Mouse (Mus musculus) olfactory bulb, adult 2 months (tissue): ENCODE measurements at regions not wholly inside any gene's neighbourhood (a gene's known extent, or its start where the extent isn't known, plus 50 kb on each side); places are given as distances from the start of the nearest gene placed in this dataset.

Experiments used
- H3K27ac ChIP-seq: fragments of 200-500 bp; 2 replicates; pipeline ENCODE4 v1.5.1; 2012; ENCODE audit warnings: low read depth, low read length; ENCODE audit not compliant: insufficient read depth
- H3K4me1 ChIP-seq: fragments of 200-500 bp; 2 replicates; pipeline ENCODE4 v1.6.1; 2012; ENCODE audit warnings: low read length; ENCODE audit not compliant: control insufficient read depth, insufficient read depth
- H3K4me3 ChIP-seq: fragments of 200-500 bp; 2 replicates; pipeline ENCODE4 v1.5.1; 2012; ENCODE audit warnings: mild to moderate bottlenecking, low read depth, low read length, moderate library complexity; ENCODE audit not compliant: insufficient read depth
- CTCF ChIP-seq: fragments of 200-500 bp; IDR thresholded peaks from 2 replicates; pipeline ENCODE4 v1.5.1; 2012; ENCODE audit warnings: low read depth, mild to moderate bottlenecking, low read length, moderate library complexity; ENCODE audit not compliant: insufficient read depth
- POLR2A ChIP-seq: fragments of 200-500 bp; IDR thresholded peaks from 2 replicates; pipeline ENCODE4 v1.6.1; 2012; ENCODE audit warnings: mild to moderate bottlenecking, low read depth, low read length, moderate library complexity; ENCODE audit not compliant: insufficient read depth
- WGBS: fragments of 180-500 bp; shearing (Covaris S2); methylation state at CpG from one replicate; pipeline ENCODE4 v1.1.7; 2018; 5-methylcytosine and 5-hydroxymethylcytosine counted together

- TF ChIP-seq POLR2A (no peak), CTCF (no peak)
- peaks cover 8% of the 10 kb centered on the region; the same call in 1 of the 2 replicates for H3K4me1 ChIP-seq
- 67% methylated on average over 14 of the region's 14 CpGs for WGBS
- no peak overlapping the region for H3K27ac ChIP-seq
- H3K4me3 ChIP-seq = no peak overlapping the region
Measured at GRCm38 (mm10) chr9:120732650-120733293, 161.5 kb downstream of the Rpl14 start.

DNA sequence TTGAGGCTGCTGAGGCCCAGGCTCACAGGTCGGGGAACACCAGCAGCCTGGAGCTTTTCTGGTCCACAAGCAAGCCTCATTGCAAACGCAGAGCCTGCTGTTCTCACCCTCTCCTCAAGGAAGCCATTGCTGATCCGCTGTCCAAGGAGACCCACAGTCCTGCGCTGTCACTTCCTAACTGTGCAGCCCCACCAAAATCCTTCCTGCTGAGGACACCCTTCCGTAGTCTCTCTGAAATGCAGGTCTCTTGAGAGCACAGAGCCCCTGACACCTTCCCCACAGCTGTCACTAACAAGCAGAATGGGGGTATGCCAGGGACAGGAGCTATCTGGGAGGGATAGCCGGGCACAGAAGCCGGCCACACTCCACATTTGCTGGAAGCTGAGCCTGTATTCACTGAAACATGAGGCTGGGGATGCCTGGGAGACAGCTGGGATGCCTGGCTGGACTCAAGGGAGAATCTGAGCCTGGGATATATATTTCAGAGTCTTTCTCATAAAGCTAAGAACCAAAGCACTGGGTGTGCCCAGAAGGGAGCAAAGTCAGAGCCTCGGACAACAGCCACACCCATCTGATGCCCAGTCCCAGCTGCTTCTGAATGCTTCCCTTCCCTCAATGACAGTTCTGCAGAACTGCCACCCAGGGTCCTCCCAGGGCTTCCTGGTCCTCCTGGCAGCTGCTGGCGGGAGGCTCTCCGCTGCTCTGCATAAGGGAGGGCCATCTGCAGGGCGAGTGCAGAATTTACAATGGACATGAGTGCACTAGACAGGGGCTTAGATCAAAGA lies 162.6 kb downstream of the Rpl14 start:
- TF ChIP-seq CTCF (no peak), POLR2A (no peak)
- H3K4me3 ChIP-seq = no peak overlapping the region
- H3K4me1 ChIP-seq = peaks cover 8% of the 10 kb centered on the region; the same call in 1 of the 2 replicates
- WGBS = 72% methylated on average over 11 of the region's 11 CpGs
- no peak overlapping the region for H3K27ac ChIP-seq

DNA sequence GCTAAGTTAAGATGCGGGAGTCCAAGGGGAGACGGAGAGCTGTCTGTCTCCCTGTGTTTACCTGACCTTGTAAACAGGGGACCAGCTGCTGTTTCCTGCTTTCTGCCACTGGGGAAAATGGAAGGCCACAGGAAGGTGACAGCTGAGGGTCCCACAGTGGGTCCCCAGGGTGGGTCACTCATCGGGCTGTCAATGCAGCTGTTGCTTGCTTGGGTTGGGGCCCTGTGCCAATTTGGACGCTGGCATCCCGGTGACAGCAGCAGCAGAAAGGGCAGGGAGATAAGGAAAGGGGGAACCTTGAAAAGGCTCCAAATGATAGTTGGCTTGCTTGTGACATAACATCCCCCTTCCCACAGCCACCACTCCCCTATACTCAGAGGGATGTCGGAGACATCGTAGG lies 164.0 kb downstream of the Rpl14 start:
- no peak overlapping the region for H3K27ac ChIP-seq
- no peak overlapping the region for H3K4me3 ChIP-seq
- peaks cover 12% of the 10 kb centered on the region; the same call in 1 of the 2 replicates for H3K4me1 ChIP-seq
- 61% methylated on average over 7 of the region's 7 CpGs for WGBS
- no peak for TF ChIP-seq POLR2A
- TF ChIP-seq CTCF = no peak

DNA sequence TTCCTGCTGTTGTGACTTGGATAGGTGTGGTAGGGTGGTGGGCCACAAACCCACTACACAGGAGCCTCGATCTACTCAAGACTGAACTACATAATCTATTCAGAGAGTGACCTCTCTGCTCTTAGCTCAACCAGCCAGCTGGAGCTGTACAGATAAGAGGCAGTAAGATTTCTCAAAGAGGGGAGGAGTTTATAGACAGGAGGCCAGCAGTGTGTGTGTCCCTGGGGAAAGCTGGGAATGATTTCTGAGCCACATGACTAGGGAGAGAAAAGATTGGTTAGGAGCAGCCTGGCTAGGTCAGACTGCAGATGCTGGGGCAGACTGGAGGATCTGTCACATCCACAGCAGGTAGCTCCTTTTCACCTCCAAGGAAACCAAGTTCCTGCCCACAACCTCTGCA lies 166.7 kb downstream of the Rpl14 start:
- TF ChIP-seq POLR2A (no peak), CTCF (no peak)
- H3K4me3 ChIP-seq = no peak overlapping the region
- H3K4me1 ChIP-seq = peaks cover 7% of the 10 kb centered on the region; the same call in 1 of the 2 replicates
- H3K27ac ChIP-seq = no peak overlapping the region
- WGBS = 78% methylated on average over 1 of the region's 1 CpGs

GRCm38 (mm10) chr9:120739199-120739952 lies 168.1 kb downstream of the Rpl14 start:
- TF ChIP-seq CTCF (no peak), POLR2A (no peak)
- 62% methylated on average over 14 of the region's 14 CpGs for WGBS
- H3K4me3 ChIP-seq = no peak overlapping the region
- 0 out of 2 replicates have a peak, but pooled peaks cover 4% of the 10 kb centered on the region for H3K4me1 ChIP-seq
- H3K27ac ChIP-seq = peak overlapping the region; percentile 44; the same call in 1 of the 2 replicates

GRCm38 (mm10) chr9:120739953-120740524 lies 168.8 kb downstream of the Rpl14 start:
- H3K4me1 ChIP-seq = 0 out of 2 replicates have a peak, but pooled peaks cover 4% of the 10 kb centered on the region
- no peak for TF ChIP-seq POLR2A
- no peak for TF ChIP-seq CTCF
- H3K4me3 ChIP-seq = no peak overlapping the region
- H3K27ac ChIP-seq = no peak overlapping the region
- 62% methylated on average over 6 of the region's 6 CpGs for WGBS

GRCm38 (mm10) chr9:120741521-120741920 lies 170.3 kb downstream of the Rpl14 start:
- Histone ChIP-seq H3K4me3 (no peak overlapping the region), H3K4me1 (0 out of 2 replicates have a peak, but pooled peaks cover 4% of the 10 kb centered on the region), H3K27ac (no peak overlapping the region)
- WGBS = 68% methylated on average over 2 of the region's 2 CpGs
- TF ChIP-seq CTCF (no peak), POLR2A (no peak)

- Histone ChIP-seq H3K4me3 (no peak overlapping the region), H3K4me1 (0 out of 2 replicates have a peak, but pooled peaks cover 4% of the 10 kb centered on the region), H3K27ac (no peak overlapping the region)
- TF ChIP-seq POLR2A = no peak
- TF ChIP-seq CTCF = no peak
- 83% methylated on average over 9 of the region's 9 CpGs for WGBS
Measured at GRCm38 (mm10) chr9:120743455-120743854, 172.2 kb downstream of the Rpl14 start.
